Mouse (Mus musculus) neural tube, embryonic 14.5 days (tissue): Measurements from ENCODE around the gene Nupl1. TPM values are rescaled to one million over a fixed set of nuclear protein-coding genes. Genes with fewer than 3 reads are reported as not detected.

ENCODE experiments used
- ATAC-seq: fragments of 200-750 bp; cut with Nextera tagmentation; 2 replicates; pipeline ENCODE4 v1.8.0; 2017; ENCODE audit warnings: low read depth, mild to moderate bottlenecking, moderate TSS enrichment, moderate library complexity
- H3K27ac ChIP-seq: fragments of 300-500 bp; sonication (generic); 2 replicates; pipeline ENCODE4 v1.5.1; 2014; ENCODE audit warnings: low read depth, mild to moderate bottlenecking, control low read depth, low read length, moderate library complexity, mixed read lengths
- H3K27me3 ChIP-seq: fragments of 300-500 bp; sonication (generic); 2 replicates; pipeline ENCODE4 v1.6.1; 2014; ENCODE audit warnings: low read length; ENCODE audit not compliant: control insufficient read depth, insufficient read depth
- H3K36me3 ChIP-seq: fragments of 300-500 bp; sonication (generic); 2 replicates; pipeline ENCODE4 v1.6.1; 2014; ENCODE audit warnings: low read length, mixed read lengths; ENCODE audit not compliant: control insufficient read depth, insufficient read depth
- H3K4me1 ChIP-seq: fragments of 300-500 bp; sonication (generic); 2 replicates; pipeline ENCODE4 v1.6.1; 2014; ENCODE audit warnings: low read length; ENCODE audit not compliant: control insufficient read depth, insufficient read depth
- H3K4me2 ChIP-seq: fragments of 300-500 bp; sonication (generic); 2 replicates; pipeline ENCODE4 v1.6.1; 2014; ENCODE audit warnings: mild to moderate bottlenecking, low read depth, low read length, control low read depth
- H3K4me3 ChIP-seq: fragments of 300-500 bp; sonication (generic); 2 replicates; pipeline ENCODE4 v1.5.1; 2014; ENCODE audit warnings: low read depth, low read length, control low read depth, mixed read lengths
- H3K9ac ChIP-seq: fragments of 300-500 bp; sonication (generic); replicated peaks from 2 replicates; pipeline ENCODE4 v1.6.1; 2014; ENCODE audit warnings: low read depth, mild to moderate bottlenecking, control low read depth, low read length, mixed read lengths
- H3K9me3 ChIP-seq: fragments of 300-500 bp; sonication (generic); 2 replicates; pipeline ENCODE4 v1.6.1; 2016; ENCODE audit warnings: low read length; ENCODE audit not compliant: control insufficient read depth
- WGBS: fragments of 180-500 bp; shearing (Covaris S2); extraction: QIAGEN DNeasy Blood & Tissue Kit; methylation state at CpG from one replicate; pipeline ENCODE4 v1.1.7; 2014; 5-methylcytosine and 5-hydroxymethylcytosine counted together
- polyA plus RNA-seq: library from polyadenylated mRNA; unstranded; fragments of >200 nt; fragmentation: Nextera tagmentation; extraction: Ambion mirVana; gene quantifications from 2 replicates; pipeline ENCODE4 v1.2.1, GENCODE M21; 2014

Nupl1 gene
- polyA plus RNA-seq, 1 experiment from 2014 or later: 0.07 TPM

DNA sequence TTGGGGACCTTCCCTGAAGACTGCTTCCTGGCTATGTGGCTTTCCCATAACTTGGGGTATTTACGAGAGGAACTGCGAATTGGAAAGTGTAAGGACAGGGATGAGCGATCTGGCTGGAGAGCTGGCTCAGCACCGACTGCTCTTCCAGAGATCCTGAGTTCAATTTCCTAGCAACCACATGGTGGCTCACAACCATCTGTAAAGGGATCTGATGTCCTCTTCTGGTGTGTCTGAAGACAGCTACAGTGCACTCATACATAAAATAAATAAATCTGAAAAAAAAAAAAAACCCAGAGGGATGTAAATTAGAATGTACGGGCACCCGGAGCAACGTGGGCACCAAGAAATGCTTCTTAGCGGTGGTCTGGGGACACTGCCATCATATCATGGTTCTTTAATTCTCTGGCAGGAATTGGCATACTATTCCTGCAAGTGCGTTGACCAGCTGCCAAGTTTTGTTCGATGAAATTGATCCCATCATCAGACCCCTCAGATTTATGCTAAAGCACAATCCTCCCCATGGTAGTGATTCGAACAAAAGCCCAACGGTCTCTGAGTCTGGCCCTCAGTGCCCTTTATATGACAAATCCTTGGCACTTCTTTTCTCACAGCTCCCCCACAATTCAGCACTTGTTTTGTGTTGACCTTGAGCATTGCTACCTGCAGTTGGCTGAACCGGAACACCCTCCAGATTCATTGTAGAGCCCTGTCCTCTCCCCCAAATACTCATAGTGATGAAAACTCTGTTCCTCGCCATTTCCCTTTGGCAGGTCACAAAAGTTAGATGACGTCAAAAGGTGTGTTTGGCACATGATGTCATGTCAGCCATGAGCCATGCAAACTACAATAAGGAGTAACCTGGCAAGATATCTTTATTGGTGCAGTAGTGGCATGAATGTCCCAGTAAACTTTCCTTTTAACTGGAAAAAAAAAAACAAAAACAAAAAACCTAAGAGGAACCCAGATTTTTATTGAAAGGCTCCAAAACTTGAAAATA lies 1.1 kb upstream of the Nupl1 start:
- Histone ChIP-seq H3K4me1 (peaks cover 18% of the 10 kb centered on the region; the same call in 1 of the 2 replicates), H3K9ac (peak overlapping the region; percentile 72), H3K27ac (peak overlapping the region; percentile 93), H3K4me2 (peak overlapping the region; percentile 78), H3K9me3 (no peaks in the 10 kb centered on the region), H3K27me3 (no peaks in the 10 kb centered on the region), H3K36me3 (no peaks in the 10 kb centered on the region), H3K4me3 (peak overlapping the region; percentile 96)
- 17% methylated on average over 15 of the region's 15 CpGs for WGBS
- peak; percentile 23 for ATAC-seq

DNA sequence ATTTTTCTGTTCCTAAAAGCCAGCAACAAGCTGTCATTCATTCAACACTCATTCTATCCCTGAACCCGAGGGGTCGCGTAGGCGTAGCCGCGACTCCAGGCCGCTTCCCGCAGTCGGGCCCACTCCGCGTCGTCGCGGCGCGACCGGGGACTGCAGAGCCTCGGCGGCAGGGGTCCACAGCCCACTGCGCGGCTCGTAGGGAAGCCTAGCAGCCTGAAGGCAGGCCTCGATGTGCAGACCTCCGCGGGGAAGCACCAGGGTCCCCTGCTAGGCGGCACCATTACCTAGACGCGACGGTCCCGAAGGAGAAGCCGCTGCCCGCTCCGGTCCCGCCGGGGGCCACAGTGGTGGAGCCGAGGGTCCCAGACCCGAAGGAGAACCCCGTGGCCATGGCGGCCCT lies 352 bp downstream of the Nupl1 start:
- Histone ChIP-seq H3K36me3 (no peaks in the 10 kb centered on the region), H3K4me3 (peak overlapping the region; percentile 96), H3K27ac (peak overlapping the region; percentile 93), H3K9ac (peak overlapping the region; percentile 90), H3K9me3 (no peaks in the 10 kb centered on the region), H3K4me1 (peaks cover 18% of the 10 kb centered on the region; the same call in 1 of the 2 replicates), H3K27me3 (no peaks in the 10 kb centered on the region), H3K4me2 (peak overlapping the region; percentile 53)
- under 1% methylated on average over 39 of the region's 39 CpGs for WGBS
- peak; percentile 75 for ATAC-seq

DNA sequence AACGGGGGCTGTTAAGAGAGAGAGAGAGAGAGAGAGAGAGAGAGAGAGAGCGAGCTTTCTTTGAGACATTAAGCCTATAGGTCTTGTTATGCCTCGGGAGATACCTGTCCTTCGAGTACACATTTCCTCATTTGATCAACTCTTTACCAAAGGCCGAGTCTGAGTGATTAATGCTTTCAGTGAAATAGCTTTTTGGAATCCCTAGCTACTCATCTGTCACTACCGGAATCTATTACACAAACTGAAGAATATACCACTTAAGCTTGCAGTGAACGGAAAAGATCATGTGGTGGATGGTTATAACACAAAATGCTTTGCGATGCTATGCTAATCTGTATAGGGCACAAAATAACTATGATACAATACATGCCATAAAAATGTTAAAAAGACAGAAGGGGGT lies 865 bp downstream of the Nupl1 start:
- peak overlapping the region; percentile 53 for H3K4me2 ChIP-seq
- WGBS: 16% methylated on average over 8 of the region's 8 CpGs
- ATAC-seq: no peak
- peaks cover 18% of the 10 kb centered on the region; the same call in 1 of the 2 replicates for H3K4me1 ChIP-seq
- H3K36me3 ChIP-seq: no peaks in the 10 kb centered on the region
- peak overlapping the region; percentile 90 for H3K9ac ChIP-seq
- no peaks in the 10 kb centered on the region for H3K27me3 ChIP-seq
- peak overlapping the region; percentile 96 for H3K4me3 ChIP-seq
- peak overlapping the region; percentile 93 for H3K27ac ChIP-seq
- no peaks in the 10 kb centered on the region for H3K9me3 ChIP-seq

DNA sequence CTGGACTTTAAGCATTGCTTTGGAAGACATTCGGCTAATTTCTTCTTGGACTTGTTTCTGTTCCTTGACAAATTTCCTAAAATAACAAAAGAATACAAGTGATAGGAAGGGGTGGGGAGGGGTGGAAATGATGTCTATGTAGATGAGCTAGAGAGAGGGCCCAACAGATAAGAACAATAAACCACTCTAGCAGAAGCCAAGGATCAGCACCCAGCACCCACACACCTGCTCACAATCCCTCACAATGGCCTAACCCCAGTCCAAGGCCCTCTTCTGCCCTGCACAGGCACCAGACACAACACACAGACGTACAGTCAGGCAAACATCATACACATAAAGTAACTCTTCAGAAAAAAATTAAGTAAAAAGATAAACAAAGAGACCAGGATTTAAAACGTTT lies 12.7 kb downstream of the Nupl1 start:
- H3K9ac ChIP-seq: no peak overlapping the region
- H3K27me3 ChIP-seq: no peaks in the 10 kb centered on the region
- H3K27ac ChIP-seq: no peak overlapping the region
- H3K9me3 ChIP-seq: no peaks in the 10 kb centered on the region
- H3K36me3 ChIP-seq: peaks cover 25% of the 10 kb centered on the region
- no peak overlapping the region for H3K4me2 ChIP-seq
- no peaks in the 10 kb centered on the region for H3K4me1 ChIP-seq
- 84% methylated on average over 3 of the region's 3 CpGs for WGBS
- H3K4me3 ChIP-seq: no peak overlapping the region
- ATAC-seq: no peak

DNA sequence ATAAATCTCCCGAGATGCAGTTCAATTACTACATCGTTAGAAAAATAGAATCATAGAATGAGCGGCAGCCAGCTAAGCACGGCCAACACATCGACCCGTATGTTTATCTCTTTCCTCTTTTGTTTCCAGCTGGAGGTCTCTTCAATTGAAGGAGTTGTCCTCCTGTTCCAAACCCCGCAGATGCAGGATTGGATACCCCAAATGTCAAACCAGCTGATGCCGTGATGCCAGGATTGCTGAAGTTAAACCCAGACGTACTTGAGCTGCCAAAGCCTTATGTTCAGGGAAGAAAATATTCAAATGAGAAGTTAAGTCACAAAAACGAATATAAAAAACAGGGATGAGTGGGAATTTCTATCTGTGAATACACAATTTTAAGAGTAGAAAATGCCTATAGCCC lies 31.3 kb downstream of the Nupl1 start:
- H3K27ac ChIP-seq: no peak overlapping the region
- no peak overlapping the region for H3K4me2 ChIP-seq
- no peak overlapping the region for H3K4me3 ChIP-seq
- H3K27me3 ChIP-seq: no peaks in the 10 kb centered on the region
- WGBS: 90% methylated on average over 10 of the region's 10 CpGs
- no peak for ATAC-seq
- H3K9ac ChIP-seq: no peak overlapping the region
- H3K9me3 ChIP-seq: no peaks in the 10 kb centered on the region
- peaks cover 9% of the 10 kb centered on the region for H3K36me3 ChIP-seq
- no peaks in the 10 kb centered on the region for H3K4me1 ChIP-seq

DNA sequence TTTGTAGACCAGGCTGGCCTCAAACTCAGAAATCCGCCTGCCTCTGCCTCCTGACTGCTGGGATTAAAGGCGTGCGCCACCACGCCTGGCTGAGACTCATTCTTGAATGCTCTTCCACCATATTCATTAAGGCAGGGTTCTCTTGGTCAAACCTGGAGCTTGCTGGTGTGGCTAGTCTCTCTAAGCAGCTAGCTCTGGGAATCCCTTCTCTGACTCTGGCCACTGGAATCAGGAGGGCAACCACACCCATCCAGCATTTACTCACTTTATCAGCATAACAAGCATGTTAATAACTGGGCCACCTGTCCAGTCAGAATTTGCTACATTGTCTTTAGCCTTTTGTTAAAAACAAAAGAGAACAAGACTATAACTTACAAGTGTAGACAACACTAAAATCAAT lies 33.6 kb downstream of the Nupl1 start:
- H3K9me3 ChIP-seq: no peaks in the 10 kb centered on the region
- H3K9ac ChIP-seq: no peak overlapping the region
- H3K4me3 ChIP-seq: no peak overlapping the region
- H3K36me3 ChIP-seq: peaks cover 9% of the 10 kb centered on the region
- H3K27ac ChIP-seq: no peak overlapping the region
- H3K27me3 ChIP-seq: no peaks in the 10 kb centered on the region
- ATAC-seq: no peak
- H3K4me2 ChIP-seq: no peak overlapping the region
- no peaks in the 10 kb centered on the region for H3K4me1 ChIP-seq
- 99% methylated on average over 4 of the region's 4 CpGs for WGBS

DNA sequence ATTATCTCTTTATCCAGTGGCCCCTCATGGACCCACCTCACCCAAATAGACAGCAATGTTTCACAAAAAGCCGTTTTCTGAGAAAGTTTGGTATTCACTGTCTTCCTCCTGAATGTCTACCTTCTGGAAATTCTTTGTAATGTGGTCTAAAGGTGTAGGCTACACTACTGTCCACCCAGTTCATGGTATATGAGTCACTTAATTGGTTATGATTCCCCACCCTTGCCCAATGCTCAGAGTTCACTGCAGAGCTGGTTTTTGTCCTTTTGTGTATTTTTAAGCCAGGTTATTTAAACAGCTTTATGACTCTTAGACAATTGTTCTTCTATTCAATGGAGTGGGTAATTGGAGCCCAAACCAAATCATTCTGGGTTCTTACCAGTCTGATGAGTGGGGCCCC lies 35.1 kb downstream of the Nupl1 start:
- no peak overlapping the region for H3K4me3 ChIP-seq
- no peaks in the 10 kb centered on the region for H3K27me3 ChIP-seq
- H3K9me3 ChIP-seq: no peaks in the 10 kb centered on the region
- no peaks in the 10 kb centered on the region for H3K4me1 ChIP-seq
- peaks cover 7% of the 10 kb centered on the region for H3K36me3 ChIP-seq
- no peak overlapping the region for H3K27ac ChIP-seq
- no peak overlapping the region for H3K9ac ChIP-seq
- WGBS: 98% methylated on average over 1 of the region's 1 CpGs
- no peak overlapping the region for H3K4me2 ChIP-seq
- no peak for ATAC-seq

DNA sequence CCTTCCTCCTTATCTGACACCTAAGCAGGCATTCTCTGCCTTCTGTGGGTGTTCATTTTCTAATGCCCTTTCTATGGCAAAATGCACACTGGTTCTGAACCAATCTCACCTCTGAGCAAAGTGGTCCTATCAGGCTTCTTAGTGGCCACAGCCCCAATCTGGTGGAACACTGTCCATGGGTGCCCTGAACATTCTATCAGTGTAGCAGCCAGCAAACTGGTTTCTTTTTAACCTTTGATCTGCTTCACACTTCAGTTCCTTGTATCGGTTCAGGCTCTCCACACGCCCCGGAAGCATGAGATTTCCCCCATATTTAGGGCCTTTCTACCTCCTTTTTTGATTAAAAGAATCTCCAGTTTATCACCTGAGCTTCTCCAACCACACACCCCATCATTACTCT lies 36.2 kb downstream of the Nupl1 start:
- H3K36me3 ChIP-seq: peaks cover 3% of the 10 kb centered on the region
- no peaks in the 10 kb centered on the region for H3K9me3 ChIP-seq
- no peak overlapping the region for H3K4me3 ChIP-seq
- no peaks in the 10 kb centered on the region for H3K27me3 ChIP-seq
- H3K9ac ChIP-seq: no peak overlapping the region
- no peak for ATAC-seq
- no peak overlapping the region for H3K4me2 ChIP-seq
- WGBS: 97% methylated on average over 3 of the region's 3 CpGs
- no peak overlapping the region for H3K27ac ChIP-seq
- no peaks in the 10 kb centered on the region for H3K4me1 ChIP-seq

DNA sequence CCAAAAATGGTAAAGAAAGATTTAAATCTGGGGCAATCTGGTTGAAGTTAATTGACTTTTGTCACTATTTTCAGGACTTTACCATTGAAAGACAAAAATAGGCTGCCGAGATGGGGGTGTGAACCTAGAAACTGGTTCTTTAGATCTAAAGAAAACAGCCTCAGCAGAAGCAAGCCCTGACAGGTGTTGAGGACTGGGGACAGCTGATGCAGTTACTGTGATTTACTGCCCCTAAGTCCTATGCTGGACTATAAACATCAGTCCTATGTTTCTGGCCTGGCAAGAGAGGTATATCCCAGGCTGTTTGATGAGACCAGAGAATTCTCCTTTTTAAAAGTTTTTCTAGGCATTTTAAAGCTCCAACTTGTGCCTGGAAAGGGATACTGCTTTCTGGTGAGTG lies 37.2 kb downstream of the Nupl1 start:
- no peaks in the 10 kb centered on the region for H3K4me1 ChIP-seq
- H3K27ac ChIP-seq: no peak overlapping the region
- no peaks in the 10 kb centered on the region for H3K27me3 ChIP-seq
- no peak overlapping the region for H3K4me2 ChIP-seq
- H3K4me3 ChIP-seq: no peak overlapping the region
- no peaks in the 10 kb centered on the region for H3K9me3 ChIP-seq
- ATAC-seq: no peak
- WGBS: 76% methylated on average over 1 of the region's 1 CpGs
- no peak overlapping the region for H3K9ac ChIP-seq
- H3K36me3 ChIP-seq: no peaks in the 10 kb centered on the region; the same call in 1 of the 2 replicates
